Mouse (Mus musculus): ENCODE results near the gene Wwc1.
"Not testable (repeated sequence)": the region's sequence is repeated elsewhere in the genome, so short reads cannot be mapped to it uniquely, and the experiment has no call there.

The Wwc1 gene

DNA sequence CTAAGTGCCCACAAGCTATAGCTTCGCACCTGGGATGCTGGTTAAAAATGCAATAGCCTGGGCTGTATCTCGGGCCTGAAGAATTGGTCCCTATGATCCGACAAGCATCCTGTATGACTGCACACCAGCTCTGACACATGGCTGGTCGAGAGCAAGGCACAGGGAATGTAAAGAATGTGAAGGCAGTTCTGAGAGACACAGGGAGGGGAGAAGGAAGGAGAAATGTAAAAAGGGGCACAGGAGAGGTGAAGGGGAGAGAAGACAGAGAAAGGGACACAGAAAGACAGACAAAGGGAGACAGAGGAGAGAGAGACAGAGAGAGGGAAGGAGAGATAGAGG lies 101.8 kb downstream of the Wwc1 start:
- no peak for DNase-seq (ENCODE audit: low read depth, low spot score)

DNA sequence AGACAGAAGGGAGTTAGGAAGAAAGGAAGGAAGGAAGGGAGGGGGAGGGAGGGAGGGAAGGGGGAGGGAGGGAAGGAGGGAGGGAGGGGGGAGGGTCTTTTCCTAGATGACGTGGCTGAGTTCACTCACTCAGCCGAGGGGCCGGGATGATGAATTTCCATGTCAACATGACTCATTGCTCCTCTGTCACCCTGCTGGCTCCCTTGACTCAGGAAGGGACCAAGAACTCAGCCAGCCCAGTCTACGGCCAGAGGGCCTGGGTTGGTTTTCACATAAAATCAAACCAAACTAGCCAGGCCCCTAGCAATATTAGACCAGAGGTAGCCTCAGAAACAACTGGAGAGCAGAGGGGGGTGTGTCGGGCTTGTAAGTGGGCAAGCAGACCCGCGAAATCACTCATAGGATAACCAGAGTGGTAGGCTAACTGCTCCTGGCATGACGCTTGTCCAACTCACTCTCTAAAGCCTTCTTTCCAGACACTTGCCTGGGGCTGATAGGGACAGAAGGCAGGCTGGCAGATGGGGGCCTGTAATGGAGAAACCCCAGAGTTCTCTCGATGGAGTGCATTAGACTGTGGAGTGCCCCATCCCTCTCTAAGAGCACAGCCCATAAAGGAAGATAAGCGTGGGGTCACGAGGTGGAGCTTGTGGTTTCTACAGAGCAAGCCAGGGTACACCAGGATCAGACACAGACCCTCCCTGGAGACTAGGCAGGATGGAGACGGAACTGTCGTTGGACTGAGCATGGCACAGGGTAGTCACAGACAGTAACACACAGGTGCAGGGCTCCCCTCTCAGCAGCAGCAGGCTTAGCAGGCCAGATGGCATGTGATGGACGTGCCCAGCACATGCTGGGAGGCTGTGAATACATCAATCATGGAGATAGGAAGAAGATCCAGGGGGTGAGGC lies 102.4 kb downstream of the Wwc1 start:
- no peak for DNase-seq (ENCODE audit: low read depth, low spot score)

DNA sequence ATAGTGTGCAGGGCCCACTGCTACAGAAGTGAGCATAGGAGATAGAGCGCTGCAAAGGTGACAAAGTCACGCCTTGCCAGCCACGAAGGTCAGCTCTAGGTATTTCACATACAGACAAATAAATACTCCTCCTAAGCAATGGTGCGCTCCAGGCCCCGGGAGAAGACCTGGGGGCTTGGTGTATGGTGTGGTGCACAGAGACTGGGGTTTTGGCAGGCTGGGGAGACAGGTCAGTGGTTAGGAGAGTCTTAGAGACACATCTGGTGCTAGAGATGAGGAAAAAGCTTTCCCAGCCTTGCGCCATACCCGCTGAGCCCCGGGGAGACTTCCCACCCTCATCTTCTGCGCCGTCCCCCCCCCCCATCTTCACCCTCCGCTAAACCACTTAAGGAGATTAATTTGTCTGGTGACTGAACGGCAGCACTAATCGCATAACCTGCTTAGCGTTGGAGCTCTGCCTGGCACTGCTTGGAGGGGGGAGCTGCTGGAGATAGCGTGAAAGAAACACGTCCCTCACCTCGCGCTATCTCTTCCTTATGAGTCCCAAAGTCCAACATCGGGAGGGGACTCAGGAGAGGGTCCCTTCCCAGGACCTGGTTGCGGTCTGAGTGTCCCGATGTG lies 106.6 kb downstream of the Wwc1 start:
- DNase-seq (ENCODE audit: low read depth, low spot score), result peak; percentile 30

DNA sequence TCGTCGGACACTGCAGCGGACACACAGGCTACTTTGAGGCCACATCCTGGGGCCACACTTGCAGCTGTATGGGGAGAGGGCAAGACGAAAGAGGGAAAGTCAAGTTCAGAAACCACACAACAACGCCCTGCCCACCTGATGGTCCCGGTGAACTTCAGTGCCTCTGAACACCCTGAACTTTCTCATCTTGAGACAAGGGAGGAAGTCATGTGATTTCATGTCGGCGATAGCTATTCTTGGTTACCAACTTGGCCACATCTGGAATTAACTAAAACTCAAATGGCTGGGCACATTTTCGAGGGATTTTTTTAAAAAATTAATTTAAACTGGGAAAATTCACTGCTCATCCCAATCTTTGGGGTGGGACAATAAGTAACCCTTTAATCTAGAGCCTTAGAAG lies 109.4 kb downstream of the Wwc1 start:
- DNase-seq (ENCODE audit: low read depth, low spot score), result no peak

DNA sequence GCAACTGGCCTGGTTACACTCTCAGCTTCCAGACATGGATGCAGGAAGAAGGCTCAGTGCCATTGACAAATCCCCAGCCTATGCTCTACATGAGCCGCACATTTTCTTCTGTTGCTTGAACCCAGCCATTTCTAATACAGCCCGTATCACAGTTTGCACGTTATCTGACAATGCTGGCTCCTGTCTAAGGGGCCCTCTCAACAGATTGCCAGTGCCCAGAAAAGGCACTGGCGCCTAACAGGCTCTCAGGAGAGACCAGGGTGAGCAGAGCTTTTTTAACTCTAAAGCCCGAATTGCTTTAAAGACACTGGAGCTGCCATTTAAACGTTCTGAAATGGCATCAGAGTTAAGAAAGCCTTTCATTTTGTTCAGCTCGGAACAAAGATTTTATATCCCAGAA lies 114.2 kb downstream of the Wwc1 start:
- no peak for DNase-seq (ENCODE audit: low read depth, low spot score)

DNA sequence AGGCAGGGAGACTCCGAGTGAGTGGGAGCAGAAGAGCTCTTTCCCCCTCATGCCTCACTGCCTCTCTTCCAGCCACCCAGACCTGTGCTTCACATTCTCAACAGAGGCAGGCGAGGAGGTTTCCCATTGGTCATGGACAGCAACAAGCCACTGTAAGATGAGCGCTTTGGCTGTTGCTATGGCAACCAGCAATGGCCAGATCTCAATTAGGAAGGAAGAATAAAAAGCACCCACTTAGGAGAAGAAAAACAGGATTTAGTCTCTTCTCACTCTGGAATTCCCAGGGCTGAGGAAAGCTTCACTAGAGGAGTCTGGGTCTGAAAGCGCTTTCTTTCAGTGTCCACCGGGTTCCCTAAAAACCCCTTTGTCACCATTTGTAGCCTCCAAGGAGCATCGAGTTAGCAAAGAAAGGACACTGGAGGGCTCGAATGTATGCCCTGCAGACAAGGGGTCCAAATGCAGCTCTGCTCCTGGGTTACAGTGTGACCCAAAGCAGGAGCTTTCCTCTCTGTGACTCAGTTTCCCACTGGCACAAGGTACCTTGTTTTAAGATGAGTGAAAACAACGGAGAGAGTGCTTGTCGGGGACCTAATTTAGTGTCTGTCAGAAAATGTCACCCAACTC lies 115.2 kb downstream of the Wwc1 start:
- DNase-seq (ENCODE audit: low read depth, low spot score), result peak; percentile 93

DNA sequence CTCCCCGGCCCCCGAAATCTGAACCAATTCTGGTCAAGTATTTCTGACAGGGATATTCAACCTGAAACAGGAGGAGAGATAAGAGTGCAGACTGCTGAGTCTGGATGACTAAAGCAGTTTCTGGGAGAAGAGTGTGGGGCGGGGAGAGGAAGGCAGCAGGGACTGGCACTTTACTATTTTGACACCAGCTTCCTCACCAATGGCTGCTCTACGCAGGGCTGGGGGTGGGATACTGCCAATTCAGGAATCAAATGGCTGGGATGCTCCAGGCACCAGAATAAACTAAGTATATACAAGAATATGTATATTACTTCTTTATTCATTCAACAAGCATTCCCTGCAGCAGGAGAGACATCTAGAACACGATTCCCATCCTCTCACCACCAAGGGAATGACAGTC lies 116.7 kb downstream of the Wwc1 start:
- peak; percentile 77 for DNase-seq (ENCODE audit: low read depth, low spot score)

DNA sequence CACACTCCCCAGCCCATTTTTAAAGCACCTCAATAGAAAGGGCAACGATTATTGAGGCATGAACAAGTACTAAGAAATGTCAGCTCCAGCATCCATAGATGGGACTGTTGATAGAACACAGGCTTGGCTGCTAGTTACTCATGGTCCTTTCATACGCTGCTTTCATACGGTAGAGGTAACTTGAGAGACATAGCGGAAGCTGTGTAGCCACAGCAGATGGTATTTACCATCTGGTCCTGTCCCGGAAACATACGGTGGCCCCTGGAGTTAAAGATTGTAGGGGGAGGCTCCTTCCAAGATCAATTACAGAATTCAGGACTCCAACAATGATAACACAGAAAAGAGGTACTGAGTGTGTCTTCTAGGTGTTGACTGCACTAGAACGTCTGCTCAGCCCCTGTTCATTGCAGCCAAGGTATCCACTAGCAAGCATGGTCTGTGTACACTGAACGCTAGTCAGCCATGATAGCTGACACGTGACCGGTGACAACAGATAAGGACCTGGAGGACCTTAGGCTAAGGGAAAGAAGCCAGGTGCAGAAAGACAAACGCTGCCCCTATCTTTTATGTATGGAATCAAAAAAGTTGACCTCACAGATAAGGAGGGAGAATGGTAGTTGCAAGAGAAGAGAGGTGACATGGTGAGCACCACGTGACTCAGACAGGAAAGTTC lies 122.8 kb downstream of the Wwc1 start:
- DNase-seq (ENCODE audit: low read depth, low spot score), result peak; percentile 49

DNA sequence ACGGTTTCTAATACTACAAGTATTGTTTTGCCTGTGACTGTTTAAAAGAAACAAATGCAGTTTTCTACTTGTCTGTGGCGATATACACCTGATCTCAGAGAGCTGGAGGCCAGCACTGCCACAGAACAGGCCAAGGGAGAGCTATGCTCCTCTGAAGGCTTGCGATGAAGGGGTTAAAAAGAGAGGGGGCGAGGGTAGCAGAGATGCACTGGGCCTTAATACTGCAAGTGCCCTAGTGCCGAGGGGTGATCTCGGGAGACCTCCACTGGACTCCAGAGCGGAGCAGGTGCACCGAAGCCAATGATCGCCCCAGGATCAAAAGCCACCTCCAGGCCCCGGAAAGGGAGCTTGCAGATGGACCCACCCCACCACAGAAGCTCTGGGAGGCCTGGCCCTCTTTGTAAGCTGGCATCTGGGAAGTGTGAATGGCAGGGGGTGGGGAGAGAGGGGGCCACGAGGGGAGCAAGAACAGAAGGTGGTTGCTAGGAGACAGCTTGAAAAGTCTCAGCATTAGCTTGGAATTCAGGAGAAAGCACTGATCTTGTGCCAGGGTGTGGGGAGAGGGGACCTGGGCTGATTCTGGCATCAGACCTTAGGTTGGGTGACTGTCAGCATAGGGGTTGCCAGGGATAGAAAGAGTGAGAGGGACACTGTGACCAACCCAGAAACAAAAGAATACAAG lies 123.8 kb downstream of the Wwc1 start:
- DNase-seq (ENCODE audit: low read depth, low spot score), result peak; percentile 80

DNA sequence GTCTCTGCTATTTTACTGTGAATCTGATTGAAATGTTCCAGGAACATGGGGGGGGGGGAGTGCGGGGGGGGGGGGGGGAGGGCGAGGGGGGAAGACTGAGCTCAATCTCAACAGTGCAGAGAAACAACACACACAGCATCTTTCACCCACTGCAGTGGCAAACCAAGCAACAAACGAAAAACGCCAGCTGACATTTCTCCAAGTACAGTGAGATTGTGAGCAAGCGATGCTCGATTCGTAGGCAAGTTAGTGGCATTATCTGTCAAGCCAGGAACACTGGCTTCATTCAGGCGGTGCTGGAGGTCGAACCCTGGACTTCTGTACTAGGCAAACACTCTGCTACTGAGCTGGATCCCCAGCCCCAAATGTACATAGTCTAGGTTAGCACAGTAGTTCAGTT lies 124.8 kb downstream of the Wwc1 start:
- DNase-seq (ENCODE audit: low read depth, low spot score), result peak; percentile 46

DNA sequence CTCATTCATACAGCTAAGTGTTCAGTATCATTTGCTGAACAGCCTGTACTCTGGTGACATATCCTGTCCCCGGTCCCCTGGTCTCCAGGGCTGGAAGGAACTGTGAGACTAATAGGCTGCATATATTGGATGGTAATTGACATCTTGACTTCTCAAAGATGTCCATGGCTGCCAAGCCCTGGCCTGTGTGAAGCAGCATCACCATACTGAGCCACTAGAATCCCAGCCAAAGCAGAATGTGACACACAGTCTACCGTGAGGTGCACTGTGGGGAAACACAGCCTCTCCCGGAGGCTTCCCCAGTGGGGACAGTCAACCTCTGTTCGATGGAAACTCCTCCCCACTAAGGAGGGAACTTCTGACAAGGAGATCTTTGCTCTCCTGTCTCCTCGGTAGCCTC lies 125.4 kb downstream of the Wwc1 start:
- DNase-seq (ENCODE audit: low read depth, low spot score), result no peak

DNA sequence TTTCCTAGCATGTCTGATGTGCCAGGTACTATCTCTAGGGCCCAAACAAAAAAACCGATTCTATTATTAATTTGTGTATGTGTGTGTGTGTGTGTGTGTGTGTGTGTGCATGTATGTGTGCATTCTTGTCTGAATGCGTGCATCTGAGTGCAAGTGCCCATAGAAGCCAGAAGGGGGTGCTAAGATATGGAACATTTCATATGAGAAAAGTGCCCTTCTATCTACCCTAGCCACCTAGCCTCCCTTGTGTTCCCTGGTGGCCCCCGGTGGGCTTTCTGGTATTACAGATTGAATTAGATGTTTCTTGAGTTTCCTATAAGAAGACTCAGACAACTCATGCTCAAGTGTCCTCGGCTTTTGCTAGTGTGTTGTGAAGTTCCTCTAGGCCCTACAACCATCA lies 126.7 kb downstream of the Wwc1 start:
- DNase-seq (ENCODE audit: low read depth, low spot score), result no peak

DNA sequence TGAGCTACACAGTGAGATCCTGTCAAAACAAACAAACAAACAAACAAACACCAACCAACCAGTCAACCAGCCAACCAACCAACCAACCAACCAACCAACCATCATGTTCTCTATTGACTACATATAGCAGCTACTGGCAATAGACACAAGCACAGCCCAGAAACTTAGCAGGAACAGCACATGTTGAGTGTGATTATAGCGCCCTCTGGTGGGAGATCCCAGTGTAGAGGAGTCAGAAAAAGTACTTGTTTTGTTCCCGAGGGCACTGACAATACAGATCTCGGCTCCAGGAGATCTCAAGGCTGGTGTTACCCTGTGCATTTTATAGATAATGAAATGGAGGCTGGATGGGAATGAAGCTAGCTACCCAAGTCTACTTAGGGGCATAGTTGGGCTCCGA lies 127.6 kb downstream of the Wwc1 start:
- DNase-seq (ENCODE audit: low read depth, low spot score), result peak; percentile 77

DNA sequence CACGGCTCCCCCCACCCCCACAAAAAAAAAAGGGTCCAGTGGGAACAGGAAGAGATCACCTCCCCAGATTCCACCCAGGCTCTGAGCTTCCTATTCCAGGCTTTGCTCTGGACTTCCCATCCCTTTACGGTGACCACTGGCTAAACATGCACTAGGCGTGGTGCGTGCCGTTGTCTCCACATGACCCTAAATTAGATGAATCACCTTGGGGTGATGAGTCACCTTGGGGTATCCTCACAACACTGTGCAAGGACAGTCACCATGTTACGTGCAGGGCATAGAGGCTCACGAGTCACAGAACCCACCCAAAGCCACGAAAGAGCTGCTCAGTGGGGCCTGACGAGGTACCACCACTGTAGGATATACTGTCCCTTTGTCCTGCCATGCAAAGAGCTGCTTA lies 136.0 kb downstream of the Wwc1 start:
- no peak for DNase-seq (ENCODE audit: low read depth, low spot score)

DNA sequence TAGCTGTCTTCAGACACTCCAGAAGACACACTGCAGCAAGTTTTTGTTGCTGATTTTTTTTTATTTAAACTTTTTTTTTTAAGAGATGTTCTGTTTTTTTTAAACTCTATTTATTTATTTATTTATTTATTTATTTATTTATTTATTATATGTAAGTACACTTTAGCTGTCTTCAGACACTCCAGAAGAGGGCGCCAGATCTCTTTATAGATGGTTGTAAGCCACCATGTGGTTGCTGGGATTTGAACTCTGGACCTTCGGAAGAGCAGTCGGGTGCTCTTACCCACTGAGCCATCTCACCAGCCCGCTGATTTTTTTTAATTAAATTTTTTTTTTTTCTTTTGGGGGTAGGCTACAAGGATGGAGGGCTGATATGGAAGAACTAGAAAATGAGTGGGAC lies 137.8 kb downstream of the Wwc1 start:
- not testable (repeated sequence) for DNase-seq (ENCODE audit: low read depth, low spot score)

DNA sequence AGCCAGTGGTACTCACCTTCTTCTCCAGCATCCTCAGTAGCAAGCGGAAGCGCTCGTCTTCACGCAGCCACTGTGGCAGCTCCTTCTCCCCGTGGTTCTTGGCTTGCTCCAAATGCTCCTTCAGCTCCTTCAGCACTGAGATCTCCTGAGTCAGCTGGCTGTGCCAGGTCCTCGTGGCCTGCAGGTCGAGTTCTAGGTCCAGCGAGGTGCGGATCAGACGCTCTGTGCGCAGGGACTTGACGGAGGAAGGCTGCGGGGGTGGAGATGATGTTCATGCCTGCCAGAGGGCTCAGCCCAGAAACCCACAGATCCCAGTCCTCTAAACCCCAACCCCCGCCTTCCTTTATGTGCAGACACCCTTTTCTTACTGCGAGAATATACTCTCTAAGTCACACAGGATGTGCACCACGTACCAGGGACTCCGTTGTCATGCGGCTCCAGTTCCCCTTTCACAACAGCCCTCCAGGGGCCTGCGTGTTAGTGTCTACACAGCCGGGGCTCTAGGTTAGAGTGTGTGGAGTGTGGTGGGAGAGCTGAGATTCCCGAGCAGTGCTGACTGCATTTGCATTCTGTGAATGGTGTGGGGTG lies 138.5 kb downstream of the Wwc1 start:
- DNase-seq (ENCODE audit: low read depth, low spot score), result no peak

DNA sequence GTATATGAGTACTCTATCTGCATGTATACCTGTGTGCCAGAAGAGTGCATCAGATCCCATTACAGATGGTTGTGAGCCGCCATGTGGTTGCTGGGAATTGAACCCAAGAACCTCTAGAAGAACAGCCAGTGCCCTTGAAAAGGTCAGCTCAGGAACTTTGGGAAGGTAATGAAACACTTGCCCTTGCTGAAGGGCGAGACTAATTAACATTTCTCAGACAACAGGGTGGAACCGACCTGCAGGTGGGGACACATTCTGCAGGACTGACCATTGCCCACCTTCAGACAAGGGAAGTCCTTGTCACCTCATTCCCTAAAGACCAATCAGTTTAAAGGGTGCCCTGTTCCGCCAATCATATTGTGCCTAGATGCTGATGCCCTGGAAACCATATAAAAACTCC lies 139.5 kb downstream of the Wwc1 start:
- not testable (repeated sequence) for DNase-seq (ENCODE audit: low read depth, low spot score)

DNA sequence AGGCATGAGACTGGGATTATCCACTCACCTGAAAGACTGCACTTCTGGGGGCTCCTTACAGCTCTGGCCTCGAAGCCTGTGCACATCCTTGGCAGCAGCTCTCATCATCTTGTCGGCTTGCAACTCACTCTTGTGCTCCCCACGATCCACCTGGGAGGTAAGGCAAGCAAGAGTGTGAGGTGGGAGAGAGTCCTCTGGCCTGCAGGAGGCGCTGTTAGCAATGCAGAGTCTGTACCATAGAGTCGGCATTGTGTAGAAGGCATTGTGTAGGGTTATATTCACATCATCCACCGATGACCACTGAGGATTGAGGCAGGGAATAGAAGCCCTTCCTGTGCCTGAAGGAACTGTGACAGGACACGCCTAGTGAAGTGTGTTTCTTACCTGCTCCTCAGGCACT lies 140.0 kb downstream of the Wwc1 start:
- DNase-seq (ENCODE audit: low read depth, low spot score), result no peak

DNA sequence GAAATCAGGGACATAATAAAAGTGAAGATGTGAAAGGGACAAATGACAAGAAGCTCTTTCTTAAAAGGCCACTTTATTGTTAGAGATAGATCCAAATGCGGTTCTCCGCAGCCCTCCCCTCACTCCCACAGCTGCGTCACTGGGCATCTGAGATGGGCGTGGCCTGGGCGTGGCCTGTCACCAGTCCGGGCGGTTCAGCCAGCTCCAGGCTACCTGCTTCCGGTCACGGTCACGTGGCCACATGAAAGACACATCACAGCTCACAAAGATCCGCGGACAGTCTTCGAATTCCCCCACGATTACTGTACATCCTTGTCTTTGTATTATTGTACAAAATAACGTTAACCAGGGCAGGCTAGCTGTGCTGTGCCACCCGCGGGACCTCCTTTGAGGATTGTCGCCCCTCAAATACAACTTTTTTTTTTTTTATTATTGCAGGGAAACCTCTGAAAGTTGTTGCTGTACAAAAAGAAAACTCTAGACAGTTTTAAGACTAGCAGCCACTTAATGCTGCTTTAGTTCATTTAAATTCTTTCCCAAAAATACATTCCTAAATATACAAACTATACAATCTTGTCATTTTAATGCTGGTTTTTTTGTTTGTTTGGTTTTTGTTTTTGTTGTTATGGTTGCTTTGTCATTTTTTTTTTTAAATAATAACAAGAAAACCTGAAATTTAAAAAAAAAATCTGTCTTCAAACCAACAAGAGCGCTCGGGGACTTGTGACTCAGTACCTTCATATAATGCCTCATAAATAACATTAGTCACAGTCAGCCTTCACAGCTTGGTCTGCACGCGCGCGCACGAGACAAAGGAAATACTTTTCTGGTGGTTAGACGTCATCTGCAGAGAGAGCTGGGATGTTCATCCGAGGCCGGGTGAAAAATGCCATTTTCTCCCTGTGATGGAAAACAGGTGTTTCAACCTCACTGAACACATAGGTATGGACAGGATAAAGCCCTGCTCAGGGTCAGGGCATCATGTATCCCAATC lies 141.7 kb downstream of the Wwc1 start:
- DNase-seq (ENCODE audit: low read depth, low spot score), result peak; percentile 91

Measured in brain, adult 2 months (tissue).